In the genomic region with DNA sequence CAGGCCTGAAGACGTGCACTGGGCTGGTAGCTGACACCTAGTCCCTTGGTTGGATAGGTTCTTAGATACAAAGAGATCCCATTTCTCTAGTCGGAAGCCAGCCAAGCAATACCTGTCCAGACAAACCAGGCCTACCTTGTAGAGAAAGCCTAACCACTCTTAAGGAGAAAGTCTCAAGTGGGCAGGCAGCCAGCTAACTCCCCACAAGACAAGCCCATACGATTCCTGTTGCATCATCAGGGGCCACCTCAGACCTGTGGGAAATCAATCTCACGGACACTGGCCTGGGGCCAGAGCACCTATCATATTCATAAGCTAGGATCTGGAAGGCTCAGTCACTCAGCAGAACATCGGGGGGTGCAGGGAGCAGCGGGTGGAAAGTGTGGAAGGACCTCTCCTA, we compare ENCODE assay signal across 14 mouse cellular contexts. TPM values are rescaled to one million over a fixed set of nuclear protein-coding genes. Genes with fewer than 3 reads are reported as not detected.
A peak's percentile ranks its signal among the peaks of the same experiment; 100 is the strongest.
DNase-seq lines count a peak whose midpoint lies in the region.
"Had no signal": no experiment of that assay in that cellular context is flagged by ENCODE, and none has a peak within 500 bp of the region (broad histone marks: within the 10 kb centered on the region; RNA-seq: fewer than 3 reads in every experiment).

No protein-coding gene starts in this region.

- peak; percentile 90 for DNase-seq in heart, adult 11 months
- DNase-seq in heart, adult 8-10 months (ENCODE audit: low spot score), result no peak
- peak; percentile 65 to 83 for DNase-seq in urinary bladder, adult 18-20 months (ENCODE audit: low spot score in 2 of 2)
- no peak for DNase-seq in urinary bladder, adult 2 months (ENCODE audit: low spot score)
- peak; percentile 60 for DNase-seq in NIH3T3 (ENCODE audit: low read depth)
- DNase-seq in urinary bladder, postnatal 36 days (ENCODE audit: low spot score in 2 of 2), result peak; percentile 79 to 85
- no peak for DNase-seq in left cerebral cortex, adult 18-20 months (ENCODE audit: low spot score in 2 of 2)
- DNase-seq: adrenal gland, adult 2 months; adrenal gland, postnatal 25 days; cerebellum, adult 18-20 months; cerebellum, adult 9-11 months; cerebellum, postnatal 36 days; gastrocnemius, postnatal 10 days; heart, postnatal 36 days had no signal

RNA-seq across cellular contexts. Expression of a gene that starts 5.5 kb away (rescaled TPM):
- total RNA-seq in heart, adult 8-10 months (2022), result 10 to 100 TPM; 48.3 to 60.9 (median 54.9) TPM
- 51.3 and 51.9 TPM in 2 replicates for polyA plus RNA-seq in urinary bladder, adult 2 months (2012; rRNA removed)
- 10 to 100 TPM; 39.6 to 41.6 TPM for total RNA-seq in left cerebral cortex, adult 18-20 months (2021)

RNA-seq across cellular contexts. Expression of a gene that starts 13.3 kb away (rescaled TPM):
- 10 to 100 TPM; 50.6 to 80.0 (median 64.5) TPM for total RNA-seq in heart, adult 8-10 months (2022)
- 7.9 and 9.9 TPM in 2 replicates for polyA plus RNA-seq in urinary bladder, adult 2 months (2012; rRNA removed)
- total RNA-seq in left cerebral cortex, adult 18-20 months (2021), result 1 to 10 TPM; 2.8 to 5.3 TPM

RNA-seq across cellular contexts. Expression of a gene that starts 58.1 kb away (rescaled TPM):
- total RNA-seq in heart, adult 8-10 months (2022), result 1 to 10 TPM in 2 of 4 experiments, under 1 TPM in 2; 0.57 to 1.4 (median 0.91) TPM
- polyA plus RNA-seq in urinary bladder, adult 2 months (2012; rRNA removed), result 0.28 and 0.35 TPM in 2 replicates
- total RNA-seq in left cerebral cortex, adult 18-20 months (2021), result 10 to 100 TPM; 18.2 to 20.6 TPM

Comparison
In these comparisons a context has a peak if more than half of its experiments do, and no peak if none do; other contexts are left out.
1. DNase-seq: peak in heart, adult 11 months (single experiment), urinary bladder, adult 18-20 months (2 of 2), NIH3T3 (single experiment) and urinary bladder, postnatal 36 days (2 of 2); none in heart, adult 8-10 months (single experiment), urinary bladder, adult 2 months (single experiment) and left cerebral cortex, adult 18-20 months (0 of 2).
2. RNA of a gene that starts 13.3 kb away (total RNA-seq): 50.6 to 80.0 TPM in heart, adult 8-10 months; 2.8 to 5.3 TPM in left cerebral cortex, adult 18-20 months; every median in the first group is over 4 times any median in the second.
3. RNA of a gene that starts 58.1 kb away (total RNA-seq): 18.2 to 20.6 TPM in left cerebral cortex, adult 18-20 months; 0.57 to 1.4 TPM in heart, adult 8-10 months; every median in the first group is over 4 times any median in the second.